ENCODE assay signal across 28 mouse cellular contexts in the genomic region with DNA sequence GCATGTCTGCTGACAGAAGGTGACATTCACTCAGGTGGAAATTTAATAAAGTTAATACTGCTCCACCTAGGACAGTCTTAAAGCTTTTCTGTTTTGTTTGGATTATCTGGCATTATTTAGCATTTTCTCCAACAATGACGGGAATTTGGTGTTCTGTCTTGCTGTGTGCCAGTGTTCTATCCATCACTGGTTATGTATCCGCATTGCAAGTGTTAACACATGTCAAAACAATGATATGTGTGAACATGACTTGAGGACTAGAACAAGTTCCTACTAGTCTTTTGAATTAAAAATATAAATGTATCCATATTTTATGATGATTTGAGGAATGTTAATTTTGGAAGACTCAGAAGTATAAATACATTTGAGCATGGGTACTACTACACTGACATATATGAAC.
"Had no signal": no experiment of that assay in that cellular context is flagged by ENCODE, and none has a peak within 500 bp of the region (broad histone marks: within the 10 kb centered on the region; RNA-seq: fewer than 3 reads in every experiment).

No protein-coding gene starts in this region.

- H3K9ac ChIP-seq: heart, embryonic 12.5 days; hindbrain, embryonic 12.5 days; hindbrain, embryonic 14.5 days; intestine, embryonic 15.5 days; limb, embryonic 12.5 days; liver, embryonic 13.5 days; liver, embryonic 15.5 days had no signal

- H3K27ac ChIP-seq: gastrocnemius, adult 2 months; heart, embryonic 10.5 days; hindbrain, embryonic 10.5 days; hindbrain, embryonic 12.5 days; hindbrain, embryonic 14.5 days; intestine, embryonic 15.5 days; layer of hippocampus, adult 2 months; left cerebral cortex, adult 2 months; limb, embryonic 10.5 days; limb, embryonic 12.5 days; liver, embryonic 13.5 days; liver, embryonic 15.5 days had no signal

- H3K4me2 ChIP-seq: heart, embryonic 12.5 days; hindbrain, embryonic 12.5 days; hindbrain, embryonic 14.5 days; intestine, embryonic 15.5 days; limb, embryonic 12.5 days; liver, embryonic 11.5 days; liver, embryonic 13.5 days; liver, embryonic 15.5 days had no signal

- H3K27me3 ChIP-seq: heart, embryonic 12.5 days; hindbrain, embryonic 12.5 days; intestine, embryonic 15.5 days; limb, embryonic 12.5 days; liver, embryonic 13.5 days; liver, embryonic 15.5 days had no signal

- H3K4me1 ChIP-seq: heart, embryonic 10.5 days; heart, embryonic 12.5 days; intestine, embryonic 15.5 days; liver, embryonic 13.5 days; liver, embryonic 15.5 days had no signal

- H3K36me3 ChIP-seq: heart, embryonic 10.5 days; heart, embryonic 12.5 days; hindbrain, embryonic 12.5 days; intestine, embryonic 15.5 days; limb, embryonic 12.5 days; liver, embryonic 13.5 days; liver, embryonic 15.5 days had no signal

- H3K4me3 ChIP-seq: gastrocnemius, adult 2 months; heart, embryonic 10.5 days; heart, embryonic 12.5 days; hindbrain, embryonic 10.5 days; hindbrain, embryonic 12.5 days; intestine, embryonic 15.5 days; layer of hippocampus, adult 2 months; left cerebral cortex, adult 2 months; limb, embryonic 10.5 days; limb, embryonic 12.5 days; liver, embryonic 13.5 days; liver, embryonic 15.5 days had no signal

- H3K9me3 ChIP-seq: heart, embryonic 10.5 days; hindbrain, embryonic 12.5 days; intestine, embryonic 15.5 days; limb, embryonic 10.5 days; liver, embryonic 13.5 days had no signal

- DNase-seq: gastrocnemius, adult 2 months; gastrocnemius, postnatal 10 days; gastrocnemius, postnatal 25 days; heart, adult 18-20 months; heart, postnatal 10 days; heart, postnatal 4 days; kidney, adult 18-20 months; kidney, adult 8-10 months; kidney, postnatal 10 days; kidney, postnatal 25 days; kidney, postnatal 4 days; liver; liver, embryonic 13.5 days had no signal

- ATAC-seq: hindbrain, embryonic 16.5 days; inflammation-experienced regulatory T-cells, adult 6 months; intestine, embryonic 15.5 days; intestine, postnatal 0 days had no signal
